Mouse (Mus musculus): Measurements from ENCODE around the gene Mdm4. TPM values are rescaled to one million over a fixed set of nuclear protein-coding genes. Genes with fewer than 3 reads are reported as not detected.
"Not testable (repeated sequence)": the region's sequence is repeated elsewhere in the genome, so short reads cannot be mapped to it uniquely, and the experiment has no call there.

Mdm4 gene
- polyA plus RNA-seq, 1 experiment from 2014 or later: 12.7 TPM

DNA sequence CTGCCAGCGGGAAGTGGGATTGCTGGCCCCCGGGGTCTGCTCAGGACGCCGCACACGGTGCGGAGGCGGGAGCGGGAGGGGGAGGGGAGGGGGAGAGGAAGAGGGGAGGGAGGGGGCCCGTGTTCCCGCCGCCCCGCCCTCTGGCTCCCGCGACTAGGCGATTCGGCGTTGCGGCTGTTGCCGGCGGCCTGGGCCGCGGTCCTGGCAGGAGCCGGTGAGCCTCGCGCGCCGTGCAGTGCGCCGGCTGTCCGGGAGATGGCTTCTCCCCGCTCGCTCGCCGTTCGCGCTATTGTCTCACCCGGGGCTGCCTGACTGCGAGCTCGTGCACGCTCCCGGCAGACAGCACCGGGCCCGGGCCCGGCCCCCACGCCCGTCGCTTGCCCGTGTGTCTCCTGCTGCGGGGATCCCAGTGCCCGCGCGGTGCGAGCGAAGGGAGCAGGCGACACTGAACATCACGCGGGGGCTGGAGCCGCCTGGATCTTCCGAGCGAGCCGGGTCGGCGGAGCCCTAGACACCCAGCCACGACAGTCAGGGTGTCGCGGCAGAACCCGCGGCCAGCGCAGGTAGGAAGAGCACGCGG is 15.6 kb upstream of the Mdm4 start:
- no peaks in the 10 kb centered on the region for H3K36me3 ChIP-seq (ENCODE audit: control insufficient read depth, insufficient read depth)
- peak; percentile 80 for ATAC-seq (ENCODE audit: low read depth)
- peak overlapping the region; percentile 92 for H3K4me2 ChIP-seq (ENCODE audit: low read depth, low read length)
- H3K27me3 ChIP-seq (ENCODE audit: control insufficient read depth, insufficient read depth, low read depth, low read length): peaks cover 33% of the 10 kb centered on the region
- no peaks in the 10 kb centered on the region for H3K9me3 ChIP-seq (replicated peaks; ENCODE audit: control insufficient read depth, low read length)
- peak overlapping the region; percentile 66 for H3K9ac ChIP-seq (ENCODE audit: low read depth, low read length)
- H3K27ac ChIP-seq (ENCODE audit: low read length): no peak overlapping the region; the same call in 1 of the 2 replicates
- peak overlapping the region; percentile 67 for H3K4me3 ChIP-seq (ENCODE audit: low read depth, low read length)
- under 1% methylated on average over 63 of the region's 71 CpGs for WGBS (ENCODE audit: insufficient replicate concordance)
- H3K4me1 ChIP-seq (ENCODE audit: control insufficient read depth, low read depth, low read length): peaks cover 7% of the 10 kb centered on the region

DNA sequence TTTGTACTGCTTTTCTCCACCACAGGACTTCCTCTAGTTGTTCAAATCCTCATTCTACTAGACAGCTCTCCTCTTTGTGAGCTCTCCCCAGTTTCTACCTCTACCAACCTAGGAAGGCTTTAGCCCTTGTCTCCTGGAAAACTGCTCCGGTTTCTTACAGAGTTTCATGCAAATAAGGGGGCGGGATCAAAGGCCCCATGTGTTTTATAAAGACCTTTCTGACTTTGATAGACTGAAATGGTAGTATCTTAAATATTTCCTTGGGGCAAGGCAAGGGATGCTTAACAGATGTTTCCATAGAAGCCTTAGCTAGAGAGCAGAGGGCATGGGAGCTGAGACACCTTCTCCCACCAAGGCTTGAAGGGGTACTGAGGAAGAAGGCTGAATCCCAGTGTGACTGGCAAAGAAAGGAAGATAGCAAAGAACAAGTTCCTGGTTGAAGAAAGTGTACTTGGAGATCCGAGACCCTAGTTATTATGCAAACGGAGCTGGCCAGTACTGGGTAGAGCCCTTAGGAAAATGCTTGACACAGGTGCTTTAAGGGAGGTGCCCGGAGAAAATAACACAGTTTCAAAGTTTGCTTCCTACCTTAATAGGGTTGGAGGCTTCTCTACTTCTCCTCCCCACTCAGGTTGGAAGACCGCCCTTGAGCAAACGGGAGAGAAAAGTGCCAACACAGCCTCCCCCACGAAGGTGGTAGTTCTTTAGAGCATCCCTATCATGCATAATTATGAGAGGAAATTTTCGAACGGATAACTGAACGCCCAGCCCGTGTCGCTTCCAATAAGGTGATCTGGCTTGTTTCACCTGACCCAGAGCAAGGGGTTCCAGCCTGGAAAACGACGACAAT is 14.9 kb upstream of the Mdm4 start, which contains the start of gene Pik3c2b:
TSS of gene Pik3c2b (plus strand) at position 657 of the 850 bp plus-strand sequence.
- ATAC-seq (ENCODE audit: low read depth): no peak
- peaks cover 7% of the 10 kb centered on the region for H3K4me1 ChIP-seq (ENCODE audit: control insufficient read depth, low read depth, low read length)
- no peaks in the 10 kb centered on the region for H3K36me3 ChIP-seq (ENCODE audit: control insufficient read depth, insufficient read depth)
- H3K9me3 ChIP-seq (replicated peaks; ENCODE audit: control insufficient read depth, low read length): no peaks in the 10 kb centered on the region
- peak within 1 kb of the TSS; percentile 67 for H3K4me3 ChIP-seq (ENCODE audit: low read depth, low read length)
- peak within 1 kb of the TSS; percentile 92 for H3K4me2 ChIP-seq (ENCODE audit: low read depth, low read length)
- 7% methylated on average over 15 of the region's 15 CpGs for WGBS (ENCODE audit: insufficient replicate concordance)
- peak within 1 kb of the TSS; percentile 66 for H3K9ac ChIP-seq (ENCODE audit: low read depth, low read length)
- peaks cover 33% of the 10 kb centered on the region for H3K27me3 ChIP-seq (ENCODE audit: control insufficient read depth, insufficient read depth, low read depth, low read length)
- H3K27ac ChIP-seq (ENCODE audit: low read length): no peak within 1 kb of the TSS; the same call in 1 of the 2 replicates

DNA sequence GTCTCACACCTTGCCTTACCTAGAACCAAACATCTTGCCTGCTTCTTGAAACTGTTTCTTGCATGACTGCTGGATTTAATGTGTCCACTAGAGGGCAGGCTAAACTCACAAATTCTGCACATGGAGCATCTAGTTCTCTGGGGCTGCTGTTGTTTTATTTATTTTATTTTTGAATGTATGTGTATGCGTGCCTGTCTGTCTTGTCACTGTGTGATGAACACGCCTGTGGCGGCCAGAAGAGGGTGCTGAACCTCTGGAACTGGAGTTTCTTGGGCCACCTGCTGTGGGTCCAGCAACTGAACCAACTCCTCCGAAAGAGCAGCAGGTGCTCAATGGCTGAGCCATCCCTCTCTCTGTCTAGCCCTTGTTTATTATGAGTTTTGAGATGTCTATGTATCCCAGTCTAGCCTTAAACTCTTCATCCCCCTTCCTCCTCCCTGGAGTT is 9.2 kb upstream of the Mdm4 start:
- Histone ChIP-seq H3K4me1 (ENCODE audit: control insufficient read depth, low read depth, low read length) (no peaks in the 10 kb centered on the region), H3K4me2 (ENCODE audit: low read depth, low read length) (no peak overlapping the region), H3K27me3 (ENCODE audit: control insufficient read depth, insufficient read depth, low read depth, low read length) (peaks cover 2% of the 10 kb centered on the region), H3K9me3 (replicated peaks; ENCODE audit: control insufficient read depth, low read length) (no peaks in the 10 kb centered on the region), H3K4me3 (ENCODE audit: low read depth, low read length) (no peak overlapping the region), H3K9ac (ENCODE audit: low read depth, low read length) (no peak overlapping the region), H3K27ac (ENCODE audit: low read length) (no peak overlapping the region), H3K36me3 (ENCODE audit: control insufficient read depth, insufficient read depth) (no peaks in the 10 kb centered on the region)
- ATAC-seq (ENCODE audit: low read depth): no peak
- 17% methylated on average over 4 of the region's 4 CpGs for WGBS (ENCODE audit: insufficient replicate concordance)

DNA sequence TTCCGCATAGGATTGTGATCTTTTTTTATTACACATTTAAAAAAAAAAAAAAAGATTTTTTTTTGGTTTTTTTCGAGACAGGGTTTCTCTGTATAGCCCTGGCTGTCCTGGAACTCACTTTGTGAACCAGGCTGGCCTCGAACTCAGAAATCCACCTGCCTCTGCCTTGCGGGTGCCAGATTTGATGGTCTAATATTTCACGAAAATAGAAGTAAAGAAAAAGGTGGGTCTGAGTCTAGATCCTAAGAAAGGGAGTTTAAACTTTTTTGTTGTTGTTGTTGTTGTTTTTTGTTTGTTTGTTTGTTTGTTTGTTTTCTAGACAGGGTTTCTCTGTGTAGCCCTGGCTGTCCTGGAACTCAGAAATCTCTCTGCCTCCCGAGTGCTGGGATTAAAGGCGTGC is 4.3 kb upstream of the Mdm4 start:
- not testable (repeated sequence) for H3K4me2 ChIP-seq (ENCODE audit: low read depth, low read length); H3K9ac ChIP-seq (ENCODE audit: low read depth, low read length); H3K36me3 ChIP-seq (ENCODE audit: control insufficient read depth, insufficient read depth); H3K4me1 ChIP-seq (ENCODE audit: control insufficient read depth, low read depth, low read length); H3K27ac ChIP-seq (ENCODE audit: low read length); H3K9me3 ChIP-seq (replicated peaks; ENCODE audit: control insufficient read depth, low read length); ATAC-seq (ENCODE audit: low read depth); H3K27me3 ChIP-seq (ENCODE audit: control insufficient read depth, insufficient read depth, low read depth, low read length); H3K4me3 ChIP-seq (ENCODE audit: low read depth, low read length)
- 55% methylated on average over 7 of the region's 7 CpGs for WGBS (ENCODE audit: insufficient replicate concordance)

DNA sequence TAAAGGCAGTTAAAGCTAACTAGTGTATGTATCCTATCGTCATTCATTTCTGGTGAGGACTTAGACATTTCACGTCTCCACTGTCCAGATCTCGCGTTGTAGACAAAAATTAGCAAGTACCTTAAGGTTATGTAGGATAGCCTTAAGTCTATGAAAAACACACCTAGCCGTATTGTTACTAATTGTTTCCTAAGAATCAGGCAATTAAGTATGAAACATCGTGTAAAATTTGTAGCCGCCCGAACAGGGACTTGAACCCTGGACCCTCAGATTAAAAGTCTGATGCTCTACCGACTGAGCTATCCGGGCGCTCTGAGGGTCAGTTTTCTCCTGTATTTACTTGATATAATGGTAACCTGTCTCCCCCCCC is 3.7 kb upstream of the Mdm4 start:
- Histone ChIP-seq H3K9ac (ENCODE audit: low read depth, low read length) (no peak overlapping the region), H3K4me2 (ENCODE audit: low read depth, low read length) (peak overlapping the region; percentile 64), H3K4me1 (ENCODE audit: control insufficient read depth, low read depth, low read length) (peaks cover 8% of the 10 kb centered on the region), H3K27ac (ENCODE audit: low read length) (no peak overlapping the region), H3K9me3 (replicated peaks; ENCODE audit: control insufficient read depth, low read length) (no peaks in the 10 kb centered on the region), H3K27me3 (ENCODE audit: control insufficient read depth, insufficient read depth, low read depth, low read length) (no peaks in the 10 kb centered on the region), H3K36me3 (ENCODE audit: control insufficient read depth, insufficient read depth) (no peaks in the 10 kb centered on the region), H3K4me3 (ENCODE audit: low read depth, low read length) (peak overlapping the region; percentile 69)
- ATAC-seq (ENCODE audit: low read depth): peak; percentile 67
- WGBS (ENCODE audit: insufficient replicate concordance): 1% methylated on average over 11 of the region's 11 CpGs

DNA sequence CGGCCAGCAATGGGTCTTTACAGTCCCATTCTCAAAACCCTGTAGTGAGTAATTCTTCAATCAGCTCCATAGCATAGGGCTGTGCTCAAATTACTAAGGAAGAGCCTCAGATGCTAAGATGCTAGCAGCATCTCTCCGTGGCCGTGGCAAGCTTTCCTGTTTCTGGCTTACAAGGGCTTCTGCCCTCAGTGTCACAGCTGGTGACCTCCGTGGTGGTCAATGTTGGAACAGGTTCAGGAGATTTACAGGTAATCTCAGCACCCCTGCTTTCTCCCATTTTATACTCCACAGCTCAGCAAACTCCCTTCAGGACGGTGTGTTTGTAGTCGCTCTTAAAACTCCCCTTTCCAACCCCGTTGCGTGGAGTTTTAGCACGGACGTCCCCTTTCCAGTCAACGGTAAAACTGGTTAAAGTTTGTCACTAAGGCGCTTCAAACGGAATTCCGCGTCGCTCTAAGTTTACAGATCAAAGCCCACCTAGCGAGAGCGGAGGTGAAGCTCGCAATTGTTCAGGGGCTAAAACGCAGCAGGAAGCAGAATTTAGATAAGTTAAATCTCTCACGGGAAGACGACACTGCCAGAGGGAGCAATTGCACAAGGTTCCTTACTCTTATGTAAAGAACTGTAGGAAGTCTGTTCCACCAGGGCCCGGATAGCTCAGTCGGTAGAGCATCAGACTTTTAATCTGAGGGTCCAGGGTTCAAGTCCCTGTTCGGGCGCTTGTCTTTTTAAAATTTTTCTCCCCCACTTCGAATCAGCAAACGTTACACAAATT is 3.1 kb upstream of the Mdm4 start:
- no peaks in the 10 kb centered on the region for H3K36me3 ChIP-seq (ENCODE audit: control insufficient read depth, insufficient read depth)
- peak; percentile 89 for ATAC-seq (ENCODE audit: low read depth)
- H3K9ac ChIP-seq (ENCODE audit: low read depth, low read length): peak overlapping the region; percentile 64
- WGBS (ENCODE audit: insufficient replicate concordance): under 1% methylated on average over 28 of the region's 28 CpGs
- no peaks in the 10 kb centered on the region for H3K27me3 ChIP-seq (ENCODE audit: control insufficient read depth, insufficient read depth, low read depth, low read length)
- peaks cover 8% of the 10 kb centered on the region for H3K4me1 ChIP-seq (ENCODE audit: control insufficient read depth, low read depth, low read length)
- H3K27ac ChIP-seq (ENCODE audit: low read length): peak overlapping the region; percentile 55
- no peaks in the 10 kb centered on the region for H3K9me3 ChIP-seq (replicated peaks; ENCODE audit: control insufficient read depth, low read length)
- peak overlapping the region; percentile 64 for H3K4me2 ChIP-seq (ENCODE audit: low read depth, low read length)
- H3K4me3 ChIP-seq (ENCODE audit: low read depth, low read length): peak overlapping the region; percentile 69

DNA sequence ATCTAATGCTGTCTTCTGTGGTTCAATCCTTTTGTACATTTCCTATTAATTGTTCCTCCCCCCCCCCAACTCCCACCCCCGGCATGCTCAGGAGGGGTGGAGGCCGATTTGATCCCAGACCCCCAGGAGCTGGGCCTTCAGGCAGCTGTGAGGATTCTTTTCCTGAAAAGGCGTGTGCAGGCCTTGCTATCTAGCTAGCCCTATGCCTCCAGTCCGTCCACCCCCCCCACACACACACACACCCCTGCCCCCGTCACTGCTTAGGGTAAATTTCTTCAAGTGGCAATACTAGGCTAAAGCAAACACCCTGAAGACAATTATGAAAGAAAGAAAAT is 2.6 kb upstream of the Mdm4 start:
- 0 out of 2 replicates have a peak, but pooled peaks have one; percentile 7 for ATAC-seq (ENCODE audit: low read depth)
- Histone ChIP-seq H3K9ac (ENCODE audit: low read depth, low read length) (peak overlapping the region; percentile 64), H3K4me2 (ENCODE audit: low read depth, low read length) (peak overlapping the region; percentile 64), H3K27ac (ENCODE audit: low read length) (peak overlapping the region; percentile 55; the same call in 1 of the 2 replicates), H3K36me3 (ENCODE audit: control insufficient read depth, insufficient read depth) (no peaks in the 10 kb centered on the region), H3K9me3 (replicated peaks; ENCODE audit: control insufficient read depth, low read length) (no peaks in the 10 kb centered on the region), H3K4me3 (ENCODE audit: low read depth, low read length) (peak overlapping the region; percentile 69), H3K4me1 (ENCODE audit: control insufficient read depth, low read depth, low read length) (peaks cover 14% of the 10 kb centered on the region), H3K27me3 (ENCODE audit: control insufficient read depth, insufficient read depth, low read depth, low read length) (no peaks in the 10 kb centered on the region)
- 29% methylated on average over 5 of the region's 5 CpGs for WGBS (ENCODE audit: insufficient replicate concordance)

DNA sequence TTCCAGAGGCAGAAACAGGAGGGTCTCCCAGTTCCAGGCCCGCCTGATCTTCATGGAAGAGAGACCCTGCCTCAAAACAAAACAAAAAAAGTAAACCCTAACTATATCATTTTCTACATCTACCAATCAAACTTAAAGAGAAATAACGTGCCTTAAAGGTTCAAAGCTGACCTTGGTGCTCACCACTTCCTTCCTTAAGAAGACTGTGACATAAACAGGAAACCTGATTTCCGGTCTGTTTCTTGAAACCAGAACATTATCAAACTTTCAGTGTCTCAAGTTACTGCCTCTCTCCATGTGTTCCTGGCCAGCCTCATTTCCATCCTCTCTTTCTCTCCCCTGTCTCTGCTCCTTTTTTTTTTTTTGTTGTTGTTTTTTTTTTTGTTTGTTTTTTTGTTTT is 617 bp downstream of the Mdm4 start:
- Histone ChIP-seq H3K4me2 (ENCODE audit: low read depth, low read length) (no peak overlapping the region), H3K9ac (ENCODE audit: low read depth, low read length) (no peak overlapping the region), H3K27ac (ENCODE audit: low read length) (no peak overlapping the region), H3K4me1 (ENCODE audit: control insufficient read depth, low read depth, low read length) (peaks cover 23% of the 10 kb centered on the region), H3K27me3 (ENCODE audit: control insufficient read depth, insufficient read depth, low read depth, low read length) (no peaks in the 10 kb centered on the region), H3K4me3 (ENCODE audit: low read depth, low read length) (no peak overlapping the region), H3K9me3 (replicated peaks; ENCODE audit: control insufficient read depth, low read length) (no peaks in the 10 kb centered on the region), H3K36me3 (ENCODE audit: control insufficient read depth, insufficient read depth) (no peaks in the 10 kb centered on the region)
- 29% methylated on average over 3 of the region's 3 CpGs for WGBS (ENCODE audit: insufficient replicate concordance)
- ATAC-seq (ENCODE audit: low read depth): no peak
